Mouse (Mus musculus) erythroblast, embryonic 14.5 days (primary cell): Measurements from ENCODE around the gene Map3k3.

Experiments
- GATA1 ChIP-seq: IDR thresholded peaks from 2 replicates; pipeline ENCODE4 v1.6.1; 2012; ENCODE audit warnings: low read length, inconsistent platforms, mixed read lengths
- TAL1 ChIP-seq: IDR thresholded peaks from 3 replicates; pipeline ENCODE4 v1.6.1; 2012; ENCODE audit warnings: low read length, inconsistent platforms, mixed read lengths

DNA sequence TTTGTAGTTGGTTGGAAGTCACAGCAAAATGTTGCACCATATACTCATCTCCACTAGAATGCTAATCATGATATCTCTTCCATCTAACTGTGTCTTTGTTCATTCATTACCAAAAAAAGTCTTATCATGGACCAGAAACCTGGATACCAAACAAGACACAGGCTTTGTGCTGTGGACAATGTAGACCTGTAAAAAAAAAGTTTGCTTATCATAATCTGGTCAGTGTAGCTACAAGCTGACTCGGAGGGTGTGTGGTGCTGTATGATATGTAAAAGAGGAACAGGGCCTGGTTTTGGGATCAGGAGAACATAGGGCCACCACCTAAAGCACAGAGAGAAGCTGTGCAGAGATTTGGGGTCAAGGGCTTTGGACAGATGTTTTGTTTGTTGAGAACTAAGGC, 45.1 kb downstream of the Map3k3 start:
- TF ChIP-seq GATA1 (no peak), TAL1 (no peak)
